ENCODE assay signal across 7 mouse cellular contexts in genomic region chr5:117241935-117242531, GRCm38 (mm10). TPM values are rescaled to one million over a fixed set of nuclear protein-coding genes. Genes with fewer than 3 reads are reported as not detected.
DNase-seq lines count a peak whose midpoint lies in the region; ATAC-seq and TF ChIP-seq lines count a peak whose summit lies in the region.

No protein-coding gene starts in this region.

- H3K4me3 ChIP-seq in forebrain, embryonic 16.5 days (replicated peaks; ENCODE audit: low read length), result peak overlapping the region; percentile 73
- H3K4me3 ChIP-seq in thymus, adult 2 months (ENCODE audit: control insufficient read depth, insufficient read depth, low read length), result no peak overlapping the region

- intact Hi-C loops in left cerebral cortex, postnatal 10 days (cut with DNase I), result loop anchor here (5.0 kb wide), 1 partner anchor 125 kb away; the partner anchor contains the start of gene Suds3

- H3K36me3 ChIP-seq in forebrain, embryonic 16.5 days (ENCODE audit: control insufficient read depth, insufficient read depth), result no peaks in the 10 kb centered on the region
- H3K36me3 ChIP-seq in thymus, adult 2 months (ENCODE audit: control insufficient read depth, insufficient read depth, low read length), result peaks cover 16% of the 10 kb centered on the region

- no peaks in the 10 kb centered on the region for H3K27me3 ChIP-seq in forebrain, embryonic 16.5 days (replicated peaks; ENCODE audit: control insufficient read depth, insufficient read depth, low read length)
- no peaks in the 10 kb centered on the region for H3K27me3 ChIP-seq in thymus, adult 2 months (ENCODE audit: control insufficient read depth, insufficient read depth, low read length)

- H3K9me3 ChIP-seq in forebrain, embryonic 16.5 days (ENCODE audit: control insufficient read depth, low read length), result no peaks in the 10 kb centered on the region

- H3K4me2 ChIP-seq in forebrain, embryonic 16.5 days (ENCODE audit: low read length), result peak overlapping the region; percentile 72

- WGBS in forebrain, embryonic 16.5 days, result 51% methylated on average over 16 of the region's 16 CpGs
- WGBS in thymus, adult 2 months, result 92% methylated on average over 16 of the region's 16 CpGs

- peaks cover 21% of the 10 kb centered on the region for H3K4me1 ChIP-seq in forebrain, embryonic 16.5 days (replicated peaks; ENCODE audit: control insufficient read depth, insufficient read depth, low read length)
- no peaks in the 10 kb centered on the region for H3K4me1 ChIP-seq in thymus, adult 2 months (replicated peaks; ENCODE audit: control insufficient read depth, insufficient read depth, low read length)

- peak; percentile 43 for DNase-seq in retina, postnatal 1 day
- DNase-seq in retina, embryonic 14.5 days (ENCODE audit: low spot score), result no peak
- peak; percentile 60 to 79 for DNase-seq in left cerebral cortex, postnatal 10 days (ENCODE audit: extremely low spot score in 1 of 2, low spot score in 2 of 2)
- peak; percentile 42 to 46 for DNase-seq in right cerebral cortex, postnatal 36 days (ENCODE audit: low spot score in 2 of 2)
- no peak for DNase-seq in thymus, adult 2 months

- ATAC-seq in forebrain, embryonic 16.5 days, result peak; percentile 27
- ATAC-seq in activated CD4-positive, CD25-positive, alpha-beta regulatory T cell, adult 4 months, result no peak

- peak overlapping the region; percentile 88 for H3K9ac ChIP-seq in forebrain, embryonic 16.5 days (replicated peaks; ENCODE audit: low read depth, low read length)

- peak overlapping the region; percentile 96 for H3K27ac ChIP-seq in forebrain, embryonic 16.5 days (ENCODE audit: low read length)
- H3K27ac ChIP-seq in thymus, adult 2 months (ENCODE audit: control insufficient read depth, insufficient read depth, low read length), result no peak overlapping the region

- no peak for TF ChIP-seq CTCF in thymus, adult 2 months (IDR thresholded peaks at IDR 0.05; ENCODE audit: borderline replicate concordance, control insufficient read depth, extremely low read depth, insufficient read depth, low read length, poor library complexity)

- TF ChIP-seq POLR2A in thymus, adult 2 months (IDR thresholded peaks at IDR 0.05; ENCODE audit: control insufficient read depth, extremely low read depth, insufficient read depth, low read length, poor library complexity), result no peak

RNA-seq across cellular contexts. Expression of gene Pebp1, which starts 45.4 kb away (rescaled TPM):
- 1,113 and 1,180 TPM in 2 replicates for polyA plus RNA-seq in forebrain, embryonic 16.5 days (2015; fragmentation: Nextera tagmentation; extraction: Ambion mirVana)
- 100 to 1,000 TPM; 838 to 843 TPM for total RNA-seq in left cerebral cortex, postnatal 10 days (2021)
- polyA plus RNA-seq in thymus, adult 2 months (2012; rRNA removed), result 498 and 588 TPM in 2 replicates
- polyA plus RNA-seq in activated CD4-positive, CD25-positive, alpha-beta regulatory T cell, adult 4 months (2017; shearing (Covaris generic)), result 100 to 1,000 TPM; 119 to 153 TPM

Comparison
In these comparisons a context has a peak if more than half of its experiments do, and no peak if none do; other contexts are left out.
1. DNase-seq: peak in retina, postnatal 1 day (single experiment), left cerebral cortex, postnatal 10 days (2 of 2) and right cerebral cortex, postnatal 36 days (2 of 2); none in retina, embryonic 14.5 days (single experiment) and thymus, adult 2 months (single experiment).